Mouse (Mus musculus) forebrain, embryonic 16.5 days (tissue): ENCODE results near the gene Susd1. TPM values are rescaled to one million over a fixed set of nuclear protein-coding genes. Genes with fewer than 3 reads are reported as not detected.

Experiments
- ATAC-seq: fragments of 200-750 bp; cut with Nextera tagmentation; 2 replicates; pipeline ENCODE4 v1.8.0; 2017; ENCODE audit warnings: mild to moderate bottlenecking, moderate library complexity
- H3K27ac ChIP-seq: fragments of 300-500 bp; sonication (generic); 2 replicates; pipeline ENCODE4 v1.5.1; 2014; ENCODE audit warnings: low read length, control low read depth
- H3K27me3 ChIP-seq: fragments of 300-500 bp; sonication (generic); replicated peaks from 2 replicates; pipeline ENCODE4 v1.6.1; 2014; ENCODE audit warnings: low read length; ENCODE audit not compliant: control insufficient read depth, insufficient read depth
- H3K36me3 ChIP-seq: fragments of 300-500 bp; sonication (generic); 2 replicates; pipeline ENCODE4 v1.6.1; 2014; ENCODE audit not compliant: control insufficient read depth, insufficient read depth
- H3K4me1 ChIP-seq: fragments of 300-500 bp; sonication (generic); replicated peaks from 2 replicates; pipeline ENCODE4 v1.6.1; 2014; ENCODE audit warnings: low read length; ENCODE audit not compliant: control insufficient read depth, insufficient read depth
- H3K4me2 ChIP-seq: fragments of 300-500 bp; sonication (generic); 2 replicates; pipeline ENCODE4 v1.6.1; 2014; ENCODE audit warnings: mild to moderate bottlenecking, low read length, control low read depth
- H3K4me3 ChIP-seq: fragments of 300-500 bp; sonication (generic); replicated peaks from 2 replicates; pipeline ENCODE4 v1.5.1; 2014; ENCODE audit warnings: mild to moderate bottlenecking, low read length, control low read depth
- H3K9ac ChIP-seq: fragments of 300-500 bp; sonication (generic); replicated peaks from 2 replicates; pipeline ENCODE4 v1.6.1; 2014; ENCODE audit warnings: low read depth, low read length, control low read depth
- H3K9me3 ChIP-seq: fragments of 300-500 bp; sonication (generic); 2 replicates; pipeline ENCODE4 v1.6.1; 2016; ENCODE audit warnings: low read length; ENCODE audit not compliant: control insufficient read depth
- WGBS: fragments of 180-500 bp; shearing (Covaris S2); extraction: QIAGEN DNeasy Blood & Tissue Kit; methylation state at CpG from one replicate; pipeline ENCODE4 v1.1.7; 2014; 5-methylcytosine and 5-hydroxymethylcytosine counted together
- polyA plus RNA-seq: library from polyadenylated mRNA; unstranded; fragments of >200 nt; fragmentation: Nextera tagmentation; extraction: Ambion mirVana; gene quantifications from 2 replicates; pipeline ENCODE4 v1.2.1, GENCODE M21; 2015

Susd1 gene
- polyA plus RNA-seq, 1 experiment from 2014 or later = 1.8 TPM

DNA sequence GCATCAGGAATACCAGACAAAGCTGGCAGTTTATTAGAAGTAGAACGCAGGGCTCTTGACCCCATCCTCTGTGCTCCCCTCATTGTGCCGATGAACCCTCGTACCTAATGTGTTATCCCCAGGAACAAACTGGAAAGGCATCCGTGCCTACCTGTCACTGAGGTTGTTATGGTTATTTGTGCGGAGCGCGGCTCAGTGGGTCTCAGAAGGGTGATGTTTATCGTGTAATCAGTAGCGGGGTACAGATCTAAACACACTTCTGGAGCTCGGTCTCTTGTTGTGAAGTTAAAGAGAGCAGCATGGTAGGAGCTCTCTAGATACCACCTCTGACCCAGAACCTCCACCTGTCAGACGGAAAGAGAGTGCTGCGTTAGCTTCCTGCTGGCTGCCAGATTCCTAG is 72.9 kb downstream of the Susd1 start:
- H3K4me1 ChIP-seq = no peaks in the 10 kb centered on the region
- no peak overlapping the region for H3K4me2 ChIP-seq
- H3K4me3 ChIP-seq = no peak overlapping the region
- no peak for ATAC-seq
- H3K9me3 ChIP-seq = peaks cover 4% of the 10 kb centered on the region
- 88% methylated on average over 12 of the region's 12 CpGs for WGBS
- H3K9ac ChIP-seq = no peak overlapping the region
- H3K27ac ChIP-seq = no peak overlapping the region
- no peaks in the 10 kb centered on the region for H3K36me3 ChIP-seq
- H3K27me3 ChIP-seq = no peaks in the 10 kb centered on the region

DNA sequence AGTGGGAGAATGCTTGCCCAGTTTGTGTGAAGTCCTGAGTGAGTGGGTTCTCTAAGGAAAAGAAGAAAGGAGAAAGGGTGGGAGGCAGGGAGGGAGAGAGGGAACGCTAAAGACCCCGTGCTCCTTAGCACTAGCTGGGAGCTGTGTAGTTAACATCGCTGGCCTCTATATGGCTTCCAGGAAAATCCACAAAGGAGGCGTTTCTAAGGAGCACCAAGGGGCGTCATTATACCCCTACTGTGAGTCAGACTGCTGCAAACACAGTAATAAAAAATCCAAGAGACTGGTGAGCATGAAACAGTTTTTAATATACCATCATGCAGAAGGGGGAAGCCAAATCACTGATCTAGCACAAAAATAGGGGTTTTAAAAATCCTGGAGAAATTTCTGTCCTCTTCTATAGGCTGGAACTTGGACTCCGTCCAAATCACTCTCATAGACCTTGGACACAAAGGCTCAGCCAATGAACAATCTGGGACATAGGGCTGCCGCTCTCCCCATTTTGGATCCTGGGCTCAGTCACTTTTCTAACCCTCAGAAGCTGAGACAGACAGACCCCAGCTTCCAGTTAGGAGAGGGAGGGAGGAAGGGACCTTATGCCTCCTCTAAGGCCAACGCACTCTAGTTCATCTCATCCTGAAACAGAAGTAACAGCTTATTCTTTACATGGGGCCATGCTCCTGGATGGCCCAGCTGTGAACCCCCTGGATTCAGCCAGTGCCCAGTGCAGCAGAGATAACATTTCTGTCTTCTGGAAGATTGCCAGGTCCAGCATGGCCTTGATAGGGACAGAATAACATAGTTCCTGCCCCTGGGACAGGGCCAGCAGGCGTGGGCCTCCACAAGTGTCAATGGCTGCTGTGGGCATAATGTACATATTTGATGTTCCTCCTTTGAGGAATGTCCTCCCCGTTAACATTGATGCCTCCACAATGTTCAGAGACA is 73.9 kb downstream of the Susd1 start:
- no peak overlapping the region for H3K4me3 ChIP-seq
- 40% methylated on average over 10 of the region's 10 CpGs for WGBS
- H3K27me3 ChIP-seq = no peaks in the 10 kb centered on the region
- H3K36me3 ChIP-seq = no peaks in the 10 kb centered on the region
- H3K4me1 ChIP-seq = no peaks in the 10 kb centered on the region
- no peak overlapping the region for H3K4me2 ChIP-seq
- no peak overlapping the region for H3K9ac ChIP-seq
- no peak for ATAC-seq
- no peak overlapping the region for H3K27ac ChIP-seq
- H3K9me3 ChIP-seq = no peaks in the 10 kb centered on the region

GRCm38 (mm10) chr4:59363041-59363440 is 75.4 kb downstream of the Susd1 start:
- Histone ChIP-seq H3K9ac (no peak overlapping the region), H3K36me3 (no peaks in the 10 kb centered on the region), H3K27me3 (no peaks in the 10 kb centered on the region), H3K4me2 (no peak overlapping the region), H3K9me3 (no peaks in the 10 kb centered on the region), H3K4me3 (no peak overlapping the region), H3K4me1 (no peaks in the 10 kb centered on the region), H3K27ac (no peak overlapping the region)
- 87% methylated on average over 9 of the region's 9 CpGs for WGBS
- ATAC-seq = no peak

- WGBS = 1% methylated on average over 15 of the region's 15 CpGs
- H3K4me3 ChIP-seq = no peak overlapping the region
- no peaks in the 10 kb centered on the region for H3K27me3 ChIP-seq
- ATAC-seq = peak; percentile 68
- no peaks in the 10 kb centered on the region for H3K4me1 ChIP-seq
- H3K9me3 ChIP-seq = no peaks in the 10 kb centered on the region
- no peak overlapping the region for H3K9ac ChIP-seq
- H3K36me3 ChIP-seq = no peaks in the 10 kb centered on the region
- H3K27ac ChIP-seq = no peak overlapping the region
- peak overlapping the region; percentile 24; the same call in 1 of the 2 replicates for H3K4me2 ChIP-seq
Measured at GRCm38 (mm10) chr4:59360704-59361103, 77.7 kb downstream of the Susd1 start.

DNA sequence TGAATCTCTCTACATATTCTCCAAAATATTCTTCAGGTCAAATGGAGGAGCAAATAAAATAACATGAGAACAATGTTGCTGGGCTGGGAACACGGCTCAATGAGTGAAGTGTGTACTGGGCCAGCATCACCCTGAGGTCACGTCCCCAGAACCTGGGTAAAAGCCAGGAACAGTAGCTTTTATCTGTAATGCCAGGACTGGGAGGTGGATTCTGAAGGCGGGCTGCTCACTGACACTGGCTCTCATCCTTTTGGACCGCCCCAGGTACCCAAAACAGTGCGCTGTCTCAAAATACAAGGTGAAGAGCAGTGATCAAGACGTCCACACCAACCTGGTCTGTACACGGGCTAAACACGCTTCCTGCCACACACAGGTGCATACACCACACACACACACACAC is 78.5 kb downstream of the Susd1 start:
- Histone ChIP-seq H3K36me3 (no peaks in the 10 kb centered on the region), H3K9ac (no peak overlapping the region), H3K9me3 (no peaks in the 10 kb centered on the region), H3K27me3 (no peaks in the 10 kb centered on the region), H3K4me2 (no peak overlapping the region), H3K4me3 (no peak overlapping the region), H3K27ac (no peak overlapping the region), H3K4me1 (no peaks in the 10 kb centered on the region)
- no peak for ATAC-seq
- WGBS = 90% methylated on average over 8 of the region's 8 CpGs

- Histone ChIP-seq H3K9me3 (no peaks in the 10 kb centered on the region), H3K9ac (no peak overlapping the region), H3K4me3 (no peak overlapping the region), H3K27ac (no peak overlapping the region), H3K4me2 (no peak overlapping the region), H3K36me3 (no peaks in the 10 kb centered on the region), H3K27me3 (no peaks in the 10 kb centered on the region), H3K4me1 (no peaks in the 10 kb centered on the region)
- no peak for ATAC-seq
- 81% methylated on average over 10 of the region's 10 CpGs for WGBS
Measured at GRCm38 (mm10) chr4:59358960-59359359, 79.5 kb downstream of the Susd1 start.

GRCm38 (mm10) chr4:59355421-59355820 is 83.0 kb downstream of the Susd1 start:
- WGBS = 68% methylated on average over 1 of the region's 1 CpGs
- Histone ChIP-seq H3K4me1 (no peaks in the 10 kb centered on the region), H3K27me3 (no peaks in the 10 kb centered on the region), H3K9me3 (no peaks in the 10 kb centered on the region), H3K36me3 (no peaks in the 10 kb centered on the region), H3K27ac (no peak overlapping the region), H3K4me2 (no peak overlapping the region), H3K4me3 (no peak overlapping the region), H3K9ac (no peak overlapping the region)
- no peak for ATAC-seq

DNA sequence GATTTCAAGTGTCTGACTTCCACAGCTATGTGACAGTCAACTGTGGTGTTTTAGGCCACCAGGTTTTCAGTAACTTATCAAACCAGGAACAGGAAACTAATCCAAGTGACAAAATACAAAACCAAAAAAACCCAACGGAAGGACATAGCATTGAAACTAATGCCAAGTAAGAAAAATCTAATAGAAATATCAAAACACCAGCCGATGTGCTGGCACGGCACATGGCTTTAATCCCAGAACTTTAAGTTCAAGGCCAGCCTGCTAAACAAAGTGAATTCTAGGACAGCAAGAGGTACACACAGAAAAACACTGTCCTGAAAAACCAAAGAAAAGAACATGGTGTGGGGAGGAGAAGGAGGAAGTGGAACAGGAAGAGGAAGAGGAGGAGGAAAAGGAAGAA is 83.8 kb downstream of the Susd1 start:
- no peaks in the 10 kb centered on the region for H3K4me1 ChIP-seq
- no peak overlapping the region for H3K4me2 ChIP-seq
- no peak overlapping the region for H3K4me3 ChIP-seq
- no peak overlapping the region for H3K9ac ChIP-seq
- no peaks in the 10 kb centered on the region for H3K27me3 ChIP-seq
- H3K36me3 ChIP-seq = no peaks in the 10 kb centered on the region
- no peaks in the 10 kb centered on the region for H3K9me3 ChIP-seq
- H3K27ac ChIP-seq = no peak overlapping the region
- no peak for ATAC-seq
- 87% methylated on average over 3 of the region's 3 CpGs for WGBS

DNA sequence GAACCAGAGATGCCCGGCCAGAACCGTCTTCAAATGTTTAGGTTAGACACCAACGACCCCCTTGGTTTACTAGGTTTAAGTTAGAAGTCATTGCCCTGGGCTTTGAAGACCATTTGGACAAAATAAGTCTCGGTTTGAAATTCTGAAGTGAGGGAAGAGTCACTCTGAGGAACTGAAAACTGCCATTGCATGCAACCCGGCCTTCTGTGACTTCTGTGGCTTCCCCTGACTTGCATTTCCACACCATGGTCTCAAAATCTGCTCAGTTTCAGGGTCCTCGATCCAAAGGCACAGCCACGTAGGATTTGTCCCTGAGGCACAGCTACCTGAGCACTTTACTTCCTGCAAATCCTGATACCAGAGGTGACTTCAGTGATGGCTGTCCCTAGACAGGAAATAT is 86.5 kb downstream of the Susd1 start:
- Histone ChIP-seq H3K4me2 (no peak overlapping the region), H3K4me3 (no peak overlapping the region), H3K27ac (no peak overlapping the region), H3K27me3 (no peaks in the 10 kb centered on the region), H3K9ac (no peak overlapping the region), H3K4me1 (no peaks in the 10 kb centered on the region), H3K36me3 (no peaks in the 10 kb centered on the region), H3K9me3 (no peaks in the 10 kb centered on the region)
- 85% methylated on average over 7 of the region's 7 CpGs for WGBS
- ATAC-seq = no peak
